Mouse (Mus musculus): Measurements from ENCODE around the gene Sgms2. TPM values are rescaled to one million over a fixed set of nuclear protein-coding genes. Genes with fewer than 3 reads are reported as not detected.

The Sgms2 gene
- total and polyA plus RNA-seq, 3 experiments: not detected

DNA sequence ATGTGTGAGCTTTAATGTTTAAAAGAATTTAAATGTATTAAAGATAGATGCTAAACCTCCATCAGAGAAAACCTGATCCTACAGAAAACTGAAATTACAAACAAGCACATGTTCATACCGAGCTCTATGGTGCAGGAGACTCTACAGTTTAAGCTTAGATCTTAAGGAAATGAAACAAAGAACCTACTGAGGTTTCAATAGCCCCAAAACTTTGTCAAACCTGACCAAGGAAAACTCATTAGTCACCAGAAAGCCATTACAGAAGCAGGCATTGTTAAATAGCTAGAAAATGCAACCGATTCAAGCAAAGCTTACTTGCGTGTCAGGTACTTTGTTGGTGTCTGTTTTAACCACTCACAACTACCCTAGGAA, 142.6 kb downstream of the Sgms2 start:
- no peaks in the 10 kb centered on the region for H3K4me1 ChIP-seq (ENCODE audit: control insufficient read depth in 1 of 2, insufficient read depth in 2 of 2, low read length in 2 of 2)
- DNase-seq (ENCODE audit: low read depth, low spot score): no peak
- no peak overlapping the region for H3K4me3 ChIP-seq (ENCODE audit: control insufficient read depth in 1 of 2, insufficient read depth in 1 of 2, low read depth in 2 of 2, low read length in 2 of 2)

DNA sequence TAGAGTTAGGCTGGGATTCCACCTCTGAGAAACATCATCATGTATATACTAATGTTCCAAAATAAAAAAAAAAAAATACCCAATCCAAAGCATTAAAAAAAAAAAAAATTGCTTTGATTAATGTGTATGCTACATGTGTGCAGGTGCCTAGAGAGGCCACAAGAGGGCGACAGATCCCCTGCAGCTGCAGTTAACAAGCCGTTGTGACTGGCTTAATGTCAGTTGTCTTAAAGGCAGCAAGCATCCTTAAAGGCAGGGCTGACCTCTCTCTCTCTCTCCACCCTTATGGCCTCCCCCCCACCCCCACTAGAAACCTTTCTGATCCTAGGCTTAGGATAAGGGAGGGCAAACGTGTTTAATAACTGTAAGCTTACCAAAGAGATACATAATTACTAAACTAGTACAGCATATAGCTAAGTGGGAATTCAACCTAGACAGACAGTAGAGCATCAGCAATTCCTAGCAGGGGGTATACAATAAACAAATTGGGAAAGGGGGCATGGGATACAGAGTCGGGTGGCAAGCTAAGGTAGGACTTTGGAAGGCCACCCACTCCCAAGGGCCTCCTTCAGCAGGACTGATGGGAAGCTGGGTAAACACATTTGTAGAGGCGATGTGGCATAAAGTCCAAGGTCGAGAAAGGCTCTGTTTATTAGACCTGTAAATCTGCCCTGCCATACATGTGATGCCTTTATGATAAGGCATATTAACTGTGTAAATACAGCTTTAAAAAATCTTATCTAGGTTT, 143.2 kb downstream of the Sgms2 start:
- TF ChIP-seq SIN3A (IDR thresholded peaks at IDR 0.05; ENCODE audit: low read length) (no peak), ZNF384 (IDR thresholded peaks at IDR 0.05; ENCODE audit: low read depth, low read length) (peak; percentile 85), CTCF (IDR thresholded peaks at IDR 0.05 in 2 of 3, conservative IDR thresholded peaks at IDR 0.05 in 1 of 3; ENCODE audit: control insufficient read depth in 1 of 3, insufficient read depth in 1 of 3, low read depth in 2 of 3, low read length in 3 of 3, poor library complexity in 1 of 3, severe bottlenecking in 1 of 3) (peak; percentile 62 to 68 (median 67)), KAT2A (conservative IDR thresholded peaks at IDR 0.05; ENCODE audit: low read depth, low read length) (no peak), SMC3 (IDR thresholded peaks at IDR 0.05; ENCODE audit: low read depth, low read length) (peak; percentile 54), RAD21 (IDR thresholded peaks at IDR 0.05; ENCODE audit: low read depth, low read length) (peak; percentile 56)
- Histone ChIP-seq H3K9ac (ENCODE audit: control insufficient read depth, low read depth, low read length, poor library complexity, severe bottlenecking) (no peak overlapping the region), H3K36me3 (ENCODE audit: control insufficient read depth in 1 of 2, insufficient read depth in 2 of 2, low read length in 2 of 2) (no peaks in the 10 kb centered on the region), H3K4me1 (ENCODE audit: control insufficient read depth in 1 of 2, insufficient read depth in 2 of 2, low read length in 2 of 2) (no peaks in the 10 kb centered on the region), H3K79me2 (ENCODE audit: control insufficient read depth, insufficient read depth, low read length, poor library complexity) (no peaks in the 10 kb centered on the region), H3K27ac (ENCODE audit: control insufficient read depth, low read depth, low read length) (no peak overlapping the region), H3K9me3 (replicated peaks; ENCODE audit: insufficient read depth, low read length) (no peaks in the 10 kb centered on the region), H3K27me3 (ENCODE audit: control insufficient read depth in 1 of 2, insufficient read depth in 2 of 2, low read length in 2 of 2) (peaks cover 0 to 2% of the 10 kb centered on the region in 2 experiments; a peak in 1 of 4 replicates), H3K4me3 (ENCODE audit: control insufficient read depth in 1 of 2, insufficient read depth in 1 of 2, low read depth in 2 of 2, low read length in 2 of 2) (no peak overlapping the region)
- DNase-seq (ENCODE audit: low read depth, low spot score): peak; percentile 48

More for the DNA sequence above, 142.6 kb downstream of the Sgms2 start:
- Histone ChIP-seq H3K9ac (ENCODE audit: control insufficient read depth, low read depth, low read length, poor library complexity, severe bottlenecking) (no peak overlapping the region), H3K27ac (ENCODE audit: control insufficient read depth, low read depth, low read length) (no peak overlapping the region), H3K79me2 (ENCODE audit: control insufficient read depth, insufficient read depth, low read length, poor library complexity) (no peaks in the 10 kb centered on the region), H3K9me3 (replicated peaks; ENCODE audit: insufficient read depth, low read length) (no peaks in the 10 kb centered on the region), H3K27me3 (ENCODE audit: control insufficient read depth in 1 of 2, insufficient read depth in 2 of 2, low read length in 2 of 2) (peaks cover 0 to 2% of the 10 kb centered on the region in 2 experiments; a peak in 1 of 4 replicates), H3K36me3 (ENCODE audit: control insufficient read depth in 1 of 2, insufficient read depth in 2 of 2, low read length in 2 of 2) (no peaks in the 10 kb centered on the region)
- TF ChIP-seq MEF2A (IDR thresholded peaks at IDR 0.05; ENCODE audit: extremely low read depth, insufficient replicate concordance, low read depth, low read length, poor library complexity, severe bottlenecking) (no peak), MYB (IDR thresholded peaks at IDR 0.05; ENCODE audit: low read depth, low read length) (no peak), ZC3H11A (IDR thresholded peaks at IDR 0.05; ENCODE audit: low read depth, low read length) (no peak), TBP (IDR thresholded peaks at IDR 0.05; ENCODE audit: low read depth, low read length) (no peak)

DNA sequence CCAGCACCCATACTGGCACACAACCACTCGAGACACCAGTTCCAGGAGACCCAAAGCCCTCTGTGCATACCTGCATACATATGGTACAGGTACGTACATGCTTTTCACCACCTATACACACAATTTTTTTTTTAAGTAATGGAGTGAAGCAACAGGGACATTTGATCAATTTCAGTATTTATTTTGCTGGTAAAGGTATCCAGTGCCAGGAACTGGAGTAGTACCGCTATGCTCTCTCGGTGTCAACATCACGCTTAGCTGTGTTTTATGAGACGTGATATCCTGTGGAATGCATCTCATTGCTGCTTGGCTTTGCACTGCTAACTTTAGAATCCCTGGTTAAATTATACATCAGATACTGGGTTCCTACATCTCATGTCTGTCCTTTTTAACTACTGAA, 145.3 kb downstream of the Sgms2 start:
- H3K4me1 ChIP-seq (ENCODE audit: control insufficient read depth in 1 of 2, insufficient read depth in 2 of 2, low read length in 2 of 2): no peaks in the 10 kb centered on the region
- H3K79me2 ChIP-seq (ENCODE audit: control insufficient read depth, insufficient read depth, low read length, poor library complexity): no peaks in the 10 kb centered on the region
- TF ChIP-seq EP300 (IDR thresholded peaks at IDR 0.05; ENCODE audit: low read depth in 1 of 2, low read length in 2 of 2) (no peak), UBTF (IDR thresholded peaks at IDR 0.05; ENCODE audit: borderline replicate concordance, insufficient read depth, low read depth, low read length) (no peak), NRF1 (IDR thresholded peaks at IDR 0.05; ENCODE audit: insufficient read depth, low read depth, low read length, poor library complexity, severe bottlenecking) (no peak), MYB (IDR thresholded peaks at IDR 0.05; ENCODE audit: low read depth, low read length) (no peak), BHLHE40 (IDR thresholded peaks at IDR 0.05; ENCODE audit: borderline replicate concordance, low read depth, low read length) (no peak), MEF2A (IDR thresholded peaks at IDR 0.05; ENCODE audit: extremely low read depth, insufficient replicate concordance, low read depth, low read length, poor library complexity, severe bottlenecking) (no peak), NELFE (IDR thresholded peaks at IDR 0.05; ENCODE audit: low read depth, low read length) (no peak), ZNF384 (IDR thresholded peaks at IDR 0.05; ENCODE audit: low read depth, low read length) (no peak)
- no peak overlapping the region for H3K9ac ChIP-seq (ENCODE audit: control insufficient read depth, low read depth, low read length, poor library complexity, severe bottlenecking)
- DNase-seq (ENCODE audit: low read depth, low spot score): no peak
- no peak overlapping the region for H3K4me3 ChIP-seq (ENCODE audit: control insufficient read depth in 1 of 2, insufficient read depth in 1 of 2, low read depth in 2 of 2, low read length in 2 of 2)
- H3K9me3 ChIP-seq (replicated peaks; ENCODE audit: insufficient read depth, low read length): no peaks in the 10 kb centered on the region
- no peaks in the 10 kb centered on the region for H3K36me3 ChIP-seq (ENCODE audit: control insufficient read depth in 1 of 2, insufficient read depth in 2 of 2, low read length in 2 of 2)
- peaks cover 0 to 2% of the 10 kb centered on the region in 2 experiments; a peak in 1 of 4 replicates for H3K27me3 ChIP-seq (ENCODE audit: control insufficient read depth in 1 of 2, insufficient read depth in 2 of 2, low read length in 2 of 2)
- H3K27ac ChIP-seq (ENCODE audit: control insufficient read depth, low read depth, low read length): no peak overlapping the region
